Mouse (Mus musculus): ENCODE results near the gene Zic1.

DNA sequence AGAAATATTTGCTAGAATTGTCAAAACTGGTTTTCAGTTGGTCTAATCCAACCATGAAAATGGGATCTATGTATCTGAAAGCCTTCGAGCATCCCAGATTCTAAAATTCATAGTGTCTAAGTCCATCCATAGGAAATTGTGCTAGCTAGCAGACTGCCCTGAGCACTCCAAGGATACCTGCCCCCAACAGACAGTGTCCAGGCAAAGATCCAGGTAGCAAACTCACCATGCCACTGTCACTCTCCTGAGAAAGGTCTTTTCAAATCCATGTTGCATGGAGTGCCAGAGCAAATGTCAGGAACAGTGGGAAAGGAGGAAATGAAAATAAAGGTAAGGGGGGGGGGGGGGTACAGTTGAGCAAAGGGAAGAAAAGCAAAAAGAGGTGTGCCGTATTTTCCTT is 18.0 kb downstream of the Zic1 start:
- TF ChIP-seq GATA1 (IDR thresholded peaks at IDR 0.05; ENCODE audit: borderline replicate concordance, low read length) (no peak), FLI1 (IDR thresholded peaks at IDR 0.05; ENCODE audit: low read length) (no peak)

Measured in megakaryocyte, embryonic 14.5 days (primary cell).